ENCODE assay signal across 20 mouse cellular contexts in genomic region chr1:178744526-178744925, GRCm38 (mm10).
A peak's percentile ranks its signal among the peaks of the same experiment; 100 is the strongest.
DNase-seq lines count a peak whose midpoint lies in the region; ATAC-seq and TF ChIP-seq lines count a peak whose summit lies in the region.
"Had no signal": no experiment of that assay in that cellular context is flagged by ENCODE, and none has a peak within 500 bp of the region (broad histone marks: within the 10 kb centered on the region; RNA-seq: fewer than 3 reads in every experiment).

No protein-coding gene starts in this region.

- no peak overlapping the region for H3K9ac ChIP-seq in hindbrain, embryonic 13.5 days
- no peak overlapping the region for H3K9ac ChIP-seq in hindbrain, postnatal 0 days (replicated peaks; ENCODE audit: low read length)
- H3K9ac ChIP-seq in intestine, postnatal 0 days (ENCODE audit: low read depth, low read length) = no peak overlapping the region
- H3K9ac ChIP-seq: lung, embryonic 14.5 days had no signal

- ATAC-seq in hindbrain, embryonic 13.5 days (ENCODE audit: low FRiP score) = no peak
- ATAC-seq in hindbrain, postnatal 0 days = no peak
- no peak for ATAC-seq in intestine, postnatal 0 days
- ATAC-seq: activated CD4-positive, CD25-positive, alpha-beta regulatory T cell, adult 4 months; forebrain, embryonic 16.5 days had no signal

- no peaks in the 10 kb centered on the region for H3K9me3 ChIP-seq in hindbrain, embryonic 13.5 days
- no peaks in the 10 kb centered on the region for H3K9me3 ChIP-seq in hindbrain, postnatal 0 days (ENCODE audit: low read length)
- H3K9me3 ChIP-seq in intestine, postnatal 0 days (ENCODE audit: control insufficient read depth) = no peaks in the 10 kb centered on the region

- 65% methylated on average over 7 of the region's 7 CpGs for WGBS in hindbrain, embryonic 13.5 days
- WGBS in hindbrain, postnatal 0 days = 55% methylated on average over 7 of the region's 7 CpGs
- WGBS in cerebellum, adult 2 months = 15% methylated on average over 7 of the region's 7 CpGs
- WGBS in intestine, postnatal 0 days = 71% methylated on average over 7 of the region's 7 CpGs

- H3K36me3 ChIP-seq in hindbrain, embryonic 13.5 days = no peaks in the 10 kb centered on the region
- no peaks in the 10 kb centered on the region for H3K36me3 ChIP-seq in hindbrain, postnatal 0 days (ENCODE audit: insufficient read depth, low read length)
- H3K36me3 ChIP-seq in intestine, postnatal 0 days (ENCODE audit: control insufficient read depth, insufficient read depth) = no peaks in the 10 kb centered on the region
- H3K36me3 ChIP-seq: midbrain, embryonic 10.5 days had no signal

- no peak for TF ChIP-seq CTCF in hindbrain, postnatal 0 days (IDR thresholded peaks at IDR 0.05; ENCODE audit: low read depth)
- TF ChIP-seq CTCF in cerebellum, adult 2 months (IDR thresholded peaks at IDR 0.05; ENCODE audit: borderline replicate concordance, insufficient read depth, low read depth, low read length) = no peak
- no peak for TF ChIP-seq CTCF in intestine, postnatal 0 days (IDR thresholded peaks at IDR 0.05; ENCODE audit: low read depth)

- no peaks in the 10 kb centered on the region for H3K27me3 ChIP-seq in hindbrain, embryonic 13.5 days
- no peaks in the 10 kb centered on the region for H3K27me3 ChIP-seq in hindbrain, postnatal 0 days (ENCODE audit: insufficient read depth, low read length)
- no peaks in the 10 kb centered on the region for H3K27me3 ChIP-seq in cerebellum, adult 2 months (ENCODE audit: control insufficient read depth, insufficient read depth, low read length)
- no peaks in the 10 kb centered on the region for H3K27me3 ChIP-seq in intestine, postnatal 0 days (replicated peaks; ENCODE audit: control insufficient read depth, insufficient read depth, low read length)

- DNase-seq in hindbrain, postnatal 0 days (ENCODE audit: low spot score) = no peak
- peak; percentile 76 to 82 for DNase-seq in cerebellum, adult 2 months
- DNase-seq in cerebellum, postnatal 36 days = peak; percentile 48 to 66
- DNase-seq in retina, postnatal 1 day = peak; percentile 17
- no peak for DNase-seq in thymus, postnatal 0 days (ENCODE audit: low spot score)
- DNase-seq: adrenal gland, postnatal 36 days; gastrocnemius, adult 2 months; heart, adult 2 months; kidney, adult 9 months; kidney, postnatal 36 days; left cerebral cortex, postnatal 4 days; lung, embryonic 14.5 days; lung, postnatal 4 days had no signal

- no peak overlapping the region for H3K4me3 ChIP-seq in hindbrain, embryonic 13.5 days
- no peak overlapping the region for H3K4me3 ChIP-seq in hindbrain, postnatal 0 days (ENCODE audit: low read length)
- H3K4me3 ChIP-seq in cerebellum, adult 2 months (replicated peaks; ENCODE audit: insufficient read depth, low read depth, low read length) = no peak overlapping the region
- no peak overlapping the region for H3K4me3 ChIP-seq in intestine, postnatal 0 days (ENCODE audit: low read depth, low read length)
- H3K4me3 ChIP-seq: gastrocnemius, adult 2 months; heart, adult 2 months; midbrain, embryonic 10.5 days; myocyte had no signal

- peaks cover 23% of the 10 kb centered on the region for H3K4me1 ChIP-seq in hindbrain, embryonic 13.5 days (replicated peaks)
- no peaks in the 10 kb centered on the region; the same call in 1 of the 2 replicates for H3K4me1 ChIP-seq in hindbrain, postnatal 0 days (ENCODE audit: insufficient read depth, low read length)
- peaks cover 45% of the 10 kb centered on the region for H3K4me1 ChIP-seq in cerebellum, adult 2 months (ENCODE audit: control insufficient read depth, insufficient read depth, low read length)
- no peaks in the 10 kb centered on the region for H3K4me1 ChIP-seq in intestine, postnatal 0 days (replicated peaks; ENCODE audit: control insufficient read depth, insufficient read depth, low read length)

- peak overlapping the region; percentile 8; the same call in 1 of the 2 replicates for H3K27ac ChIP-seq in hindbrain, embryonic 13.5 days
- no peak overlapping the region for H3K27ac ChIP-seq in hindbrain, postnatal 0 days
- H3K27ac ChIP-seq in cerebellum, adult 2 months (ENCODE audit: insufficient read depth, low read length) = peak overlapping the region; percentile 42
- no peak overlapping the region for H3K27ac ChIP-seq in intestine, postnatal 0 days (ENCODE audit: low read depth, low read length)
- H3K27ac ChIP-seq: gastrocnemius, adult 2 months; heart, adult 2 months; midbrain, embryonic 10.5 days had no signal

- no peak for TF ChIP-seq POLR2A in cerebellum, adult 2 months (IDR thresholded peaks at IDR 0.05; ENCODE audit: borderline replicate concordance, insufficient read depth, low read length)

- no peak overlapping the region for H3K4me2 ChIP-seq in hindbrain, embryonic 13.5 days
- no peak overlapping the region for H3K4me2 ChIP-seq in hindbrain, postnatal 0 days (ENCODE audit: low read depth, low read length)
- no peak overlapping the region for H3K4me2 ChIP-seq in intestine, postnatal 0 days (replicated peaks; ENCODE audit: low read depth)
- H3K4me2 ChIP-seq: liver, embryonic 11.5 days; lung, embryonic 14.5 days had no signal

Comparison
In these comparisons a context has a peak if more than half of its experiments do, and no peak if none do; other contexts are left out.
1. H3K27ac ChIP-seq: peak in hindbrain, embryonic 13.5 days (single experiment) and cerebellum, adult 2 months (single experiment); none in hindbrain, postnatal 0 days (single experiment) and intestine, postnatal 0 days (single experiment).
2. DNase-seq: peak in cerebellum, adult 2 months (2 of 2), cerebellum, postnatal 36 days (2 of 2) and retina, postnatal 1 day (single experiment); none in hindbrain, postnatal 0 days (single experiment) and thymus, postnatal 0 days (single experiment).